Mouse (Mus musculus) heart, postnatal 0 days (tissue): ENCODE data around the gene Bmf. TPM values are rescaled to one million over a fixed set of nuclear protein-coding genes. Genes with fewer than 3 reads are reported as not detected.
"Not testable (repeated sequence)": the region's sequence is repeated elsewhere in the genome, so short reads cannot be mapped to it uniquely, and the experiment has no call there.

ENCODE experiments used
- ATAC-seq: fragments of 200-750 bp; cut with Nextera tagmentation; 2 replicates; pipeline ENCODE4 v1.8.0; 2017; ENCODE audit warnings: low read depth, moderate number of reproducible peaks, moderate library complexity; ENCODE audit not compliant: insufficient read depth
- DNase-seq: peaks from one replicate; pipeline ENCODE4 v3.0.0-alpha.2; 2016; ENCODE audit warnings: low spot score
- H3K27ac ChIP-seq: fragments of 300-500 bp; sonication (generic); 2 replicates; pipeline ENCODE4 v1.5.1; 2014; ENCODE audit warnings: low read depth, mild to moderate bottlenecking
- H3K27me3 ChIP-seq: fragments of 300-500 bp; sonication (generic); 2 replicates; pipeline ENCODE4 v1.6.1; 2014; ENCODE audit warnings: low read length, mixed read lengths; ENCODE audit not compliant: control insufficient read depth, insufficient read depth
- H3K36me3 ChIP-seq: fragments of 300-500 bp; sonication (generic); replicated peaks from 2 replicates; pipeline ENCODE4 v1.6.1; 2014; ENCODE audit warnings: low read length, mixed read lengths; ENCODE audit not compliant: control insufficient read depth, insufficient read depth
- H3K4me1 ChIP-seq: fragments of 300-500 bp; sonication (generic); 2 replicates; pipeline ENCODE4 v1.6.1; 2014; ENCODE audit warnings: antibody characterized with exemption; ENCODE audit not compliant: control insufficient read depth, insufficient read depth
- H3K4me2 ChIP-seq: fragments of 300-500 bp; sonication (generic); 2 replicates; pipeline ENCODE4 v1.6.1; 2014; ENCODE audit warnings: low read depth, mild to moderate bottlenecking, low read length, moderate library complexity
- H3K4me3 ChIP-seq: fragments of 300-500 bp; sonication (generic); 2 replicates; pipeline ENCODE4 v1.5.1; 2014; ENCODE audit warnings: low read depth, low read length
- H3K9ac ChIP-seq: fragments of 300-500 bp; sonication (generic); replicated peaks from 2 replicates; pipeline ENCODE4 v1.6.1; 2014; ENCODE audit warnings: low read depth, low read length, mixed read lengths
- H3K9me3 ChIP-seq: fragments of 300-500 bp; sonication (generic); replicated peaks from 2 replicates; pipeline ENCODE4 v1.6.1; 2016; ENCODE audit warnings: low read length; ENCODE audit not compliant: control insufficient read depth
- CTCF ChIP-seq: IDR thresholded peaks from 2 replicates; pipeline ENCODE4 v1.5.1; 2016; ENCODE audit warnings: antibody characterized with exemption, control low read depth, low read depth
- EP300 ChIP-seq: IDR thresholded peaks from 2 replicates; pipeline ENCODE4 v1.6.1; 2016; ENCODE audit warnings: antibody characterized with exemption, low read depth
- WGBS: fragments of 180-500 bp; shearing (Covaris S2); extraction: QIAGEN DNeasy Blood & Tissue Kit; methylation state at CpG from one replicate; pipeline ENCODE4 v1.1.7; 2014; 5-methylcytosine and 5-hydroxymethylcytosine counted together
- polyA plus RNA-seq: library from polyadenylated mRNA; unstranded; fragments of >200 nt; fragmentation: Nextera tagmentation; extraction: Ambion mirVana; gene quantifications from 2 replicates; pipeline ENCODE4 v1.2.1, GENCODE M21; 2015
- total RNA-seq: library from RNA; depleted of rRNA; stranded (reverse); fragments of >200 nt; gene quantifications from 2 replicates; pipeline ENCODE4 v1.2.3, GENCODE M21; 2014; ENCODE audit warnings: low replicate concordance

Bmf gene
- total and polyA plus RNA-seq, 2 experiments from 2014 or later, result 1.5 to 14.5 TPM

- TF ChIP-seq CTCF, result no peak
- no peak for TF ChIP-seq EP300
- H3K27me3 ChIP-seq, result no peaks in the 10 kb centered on the region
- WGBS, result 80% methylated on average over 4 of the region's 4 CpGs
- H3K27ac ChIP-seq, result no peak overlapping the region
- no peak overlapping the region for H3K4me2 ChIP-seq
- H3K4me3 ChIP-seq, result no peak overlapping the region
- DNase-seq (no peak), ATAC-seq (no peak)
- no peaks in the 10 kb centered on the region for H3K9me3 ChIP-seq
- H3K9ac ChIP-seq, result no peak overlapping the region
- H3K36me3 ChIP-seq, result no peaks in the 10 kb centered on the region
- H3K4me1 ChIP-seq, result no peaks in the 10 kb centered on the region
Observed at GRCm38 (mm10) chr2:118562015-118562414, 12.5 kb upstream of the Bmf start.

GRCm38 (mm10) chr2:118558426-118558825 lies 8.9 kb upstream of the Bmf start:
- WGBS, result 77% methylated on average over 3 of the region's 3 CpGs
- no peak overlapping the region for H3K9ac ChIP-seq
- no peak for DNase-seq
- no peaks in the 10 kb centered on the region for H3K36me3 ChIP-seq
- no peaks in the 10 kb centered on the region for H3K9me3 ChIP-seq
- no peak for TF ChIP-seq EP300
- no peak for TF ChIP-seq CTCF
- H3K27ac ChIP-seq, result no peak overlapping the region
- no peaks in the 10 kb centered on the region for H3K27me3 ChIP-seq
- no peak overlapping the region for H3K4me2 ChIP-seq
- H3K4me1 ChIP-seq, result no peaks in the 10 kb centered on the region
- ATAC-seq, result no peak
- no peak overlapping the region for H3K4me3 ChIP-seq

- Histone ChIP-seq H3K4me2 (peak overlapping the region; percentile 57), H3K27ac (peak overlapping the region; percentile 61), H3K9ac (peak overlapping the region; percentile 10; the same call in 1 of the 2 replicates), H3K4me3 (peak overlapping the region; percentile 38)
- not testable (repeated sequence) for DNase-seq, H3K9me3 ChIP-seq, H3K27me3 ChIP-seq, H3K36me3 ChIP-seq, H3K4me1 ChIP-seq
- peak; percentile 18 for ATAC-seq
- WGBS, result 53% methylated on average over 15 of the region's 17 CpGs
Observed at GRCm38 (mm10) chr2:118554356-118554990, 5.0 kb upstream of the Bmf start.

GRCm38 (mm10) chr2:118551606-118552005 lies 2.1 kb upstream of the Bmf start:
- no peak for TF ChIP-seq EP300
- TF ChIP-seq CTCF, result no peak
- no peak overlapping the region for H3K4me3 ChIP-seq
- no peaks in the 10 kb centered on the region for H3K9me3 ChIP-seq
- no peak overlapping the region for H3K4me2 ChIP-seq
- ATAC-seq (no peak), DNase-seq (no peak)
- peaks cover 26% of the 10 kb centered on the region for H3K4me1 ChIP-seq
- no peak overlapping the region for H3K9ac ChIP-seq
- 58% methylated on average over 2 of the region's 2 CpGs for WGBS
- H3K27me3 ChIP-seq, result no peaks in the 10 kb centered on the region
- no peaks in the 10 kb centered on the region for H3K36me3 ChIP-seq
- H3K27ac ChIP-seq, result no peak overlapping the region

- no peaks in the 10 kb centered on the region for H3K27me3 ChIP-seq
- no peak for ATAC-seq
- H3K4me3 ChIP-seq, result peak overlapping the region; percentile 70
- peak overlapping the region; percentile 61 for H3K9ac ChIP-seq
- under 1% methylated on average over 18 of the region's 18 CpGs for WGBS
- H3K36me3 ChIP-seq, result no peaks in the 10 kb centered on the region
- TF ChIP-seq EP300, result no peak
- no peak for TF ChIP-seq CTCF
- H3K4me2 ChIP-seq, result peak overlapping the region; percentile 77
- no peaks in the 10 kb centered on the region for H3K9me3 ChIP-seq
- DNase-seq, result peak; percentile 45
- peak overlapping the region; percentile 32; the same call in 1 of the 2 replicates for H3K27ac ChIP-seq
- H3K4me1 ChIP-seq, result peaks cover 54% of the 10 kb centered on the region
Observed at GRCm38 (mm10) chr2:118548421-118549221, 866 bp downstream of the Bmf start.
